Mouse (Mus musculus) forebrain, embryonic 12.5 days (tissue): ENCODE results near the gene Rnls. TPM values are rescaled to one million over a fixed set of nuclear protein-coding genes. Genes with fewer than 3 reads are reported as not detected.
"Not testable (repeated sequence)": the region's sequence is repeated elsewhere in the genome, so short reads cannot be mapped to it uniquely, and the experiment has no call there.

Experiments
- ATAC-seq: fragments of 200-750 bp; cut with Nextera tagmentation; 2 replicates; pipeline ENCODE4 v1.8.0; 2017; ENCODE audit warnings: moderate TSS enrichment; ENCODE audit not compliant: low FRiP score
- H3K27ac ChIP-seq: fragments of 300-500 bp; sonication (generic); 2 replicates; pipeline ENCODE4 v1.5.1; 2016; ENCODE audit warnings: mild to moderate bottlenecking
- H3K27me3 ChIP-seq: fragments of 300-500 bp; sonication (generic); 2 replicates; pipeline ENCODE4 v1.6.1; 2016; ENCODE audit warnings: mild to moderate bottlenecking
- H3K36me3 ChIP-seq: fragments of 300-500 bp; sonication (generic); replicated peaks from 2 replicates; pipeline ENCODE4 v1.6.1; 2016; ENCODE audit warnings: mild to moderate bottlenecking
- H3K4me1 ChIP-seq: fragments of 300-500 bp; sonication (generic); 2 replicates; pipeline ENCODE4 v1.6.1; 2016
- H3K4me2 ChIP-seq: fragments of 300-500 bp; sonication (generic); 2 replicates; pipeline ENCODE4 v1.6.1; 2016; ENCODE audit warnings: mild to moderate bottlenecking, moderate library complexity
- H3K4me3 ChIP-seq: fragments of 300-500 bp; sonication (generic); replicated peaks from 2 replicates; pipeline ENCODE4 v1.5.1; 2016; ENCODE audit warnings: mild to moderate bottlenecking
- H3K9ac ChIP-seq: fragments of 300-500 bp; sonication (generic); 2 replicates; pipeline ENCODE4 v1.6.1; 2016; ENCODE audit warnings: mild to moderate bottlenecking
- H3K9me3 ChIP-seq: fragments of 300-500 bp; sonication (generic); 2 replicates; pipeline ENCODE4 v1.6.1; 2016
- WGBS: fragments of 180-500 bp; shearing (Covaris S2); methylation state at CpG from one replicate; pipeline ENCODE4 v1.1.7; 2016; 5-methylcytosine and 5-hydroxymethylcytosine counted together
- polyA plus RNA-seq: library from polyadenylated mRNA; unstranded; fragments of >200 nt; fragmentation: Nextera tagmentation; extraction: Ambion mirVana; gene quantifications from 2 replicates; pipeline ENCODE4 v1.2.1, GENCODE M21; 2016

Rnls gene
- 6.2 and 7.5 TPM in 2 replicates for polyA plus RNA-seq

- WGBS: 1% methylated on average over 48 of the region's 48 CpGs
- peak within 1 kb of the TSS; percentile 89 for H3K27ac ChIP-seq
Measured at GRCm38 (mm10) chr19:33391651-33392382, at the start of gene Rnls. Rnls (minus strand) TSS chr19:33392295.

DNA sequence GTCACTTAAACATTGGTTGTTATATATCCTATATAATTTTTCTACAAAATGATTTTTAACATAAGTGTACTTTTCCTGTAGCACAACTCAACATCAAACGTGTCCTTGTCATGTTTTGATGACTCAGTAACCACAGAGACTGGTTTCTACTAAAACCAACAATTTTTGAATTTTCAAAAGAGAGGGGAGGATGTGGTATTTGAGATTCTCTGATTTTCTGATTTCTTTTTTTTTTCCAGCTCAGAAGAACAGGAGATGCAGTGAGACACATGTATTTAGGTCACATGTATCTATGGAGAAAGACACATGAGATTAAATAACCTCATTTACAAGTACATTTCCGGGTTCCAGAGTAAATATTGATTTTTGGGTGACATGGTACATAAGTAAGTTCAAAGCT is 37.4 kb upstream of the Rnls start:
- ATAC-seq: no peak
- H3K9me3 ChIP-seq: no peaks in the 10 kb centered on the region
- 64% methylated on average over 2 of the region's 2 CpGs for WGBS
- no peaks in the 10 kb centered on the region for H3K36me3 ChIP-seq
- no peak overlapping the region for H3K27ac ChIP-seq
- H3K4me3 ChIP-seq: no peak overlapping the region
- H3K4me2 ChIP-seq: no peak overlapping the region
- H3K27me3 ChIP-seq: no peaks in the 10 kb centered on the region
- no peaks in the 10 kb centered on the region for H3K4me1 ChIP-seq
- no peak overlapping the region for H3K9ac ChIP-seq

More at GRCm38 (mm10) chr19:33391651-33392382, at the start of gene Rnls:
- peak within 1 kb of the TSS; percentile 63 for H3K4me2 ChIP-seq
- no peaks in the 10 kb centered on the region for H3K27me3 ChIP-seq
- H3K9ac ChIP-seq: peak within 1 kb of the TSS; percentile 73
- H3K4me1 ChIP-seq: no peaks in the 10 kb centered on the region
- peak within 1 kb of the TSS; percentile 57 for H3K4me3 ChIP-seq
- no peaks in the 10 kb centered on the region; the same call in 1 of the 2 replicates for H3K36me3 ChIP-seq
- peak; percentile 99 for ATAC-seq
- H3K9me3 ChIP-seq: no peaks in the 10 kb centered on the region

DNA sequence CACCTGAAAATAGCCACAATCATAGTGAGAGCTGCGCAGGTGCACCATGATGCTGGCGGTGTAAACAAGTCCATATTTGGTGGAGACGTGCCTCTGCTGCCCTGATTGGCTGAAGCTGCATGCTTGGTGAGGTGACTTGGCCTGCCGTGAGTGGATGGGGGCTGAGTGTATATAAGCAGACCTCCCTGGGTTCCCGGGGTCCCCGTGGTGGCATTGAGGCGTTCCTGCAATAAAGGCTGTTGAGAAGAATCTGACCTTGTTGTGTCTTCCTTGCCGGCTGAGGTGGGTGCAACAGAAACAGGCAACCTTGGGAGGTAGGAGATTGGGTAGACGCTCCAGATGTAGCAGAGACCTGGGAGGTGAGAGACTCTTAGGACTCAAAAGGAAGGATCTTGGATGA is 27.3 kb upstream of the Rnls start:
- not testable (repeated sequence) for H3K4me1 ChIP-seq, H3K4me3 ChIP-seq, H3K9me3 ChIP-seq, H3K36me3 ChIP-seq, H3K27me3 ChIP-seq, H3K27ac ChIP-seq, H3K9ac ChIP-seq, ATAC-seq, H3K4me2 ChIP-seq
- 88% methylated on average over 9 of the region's 9 CpGs for WGBS

DNA sequence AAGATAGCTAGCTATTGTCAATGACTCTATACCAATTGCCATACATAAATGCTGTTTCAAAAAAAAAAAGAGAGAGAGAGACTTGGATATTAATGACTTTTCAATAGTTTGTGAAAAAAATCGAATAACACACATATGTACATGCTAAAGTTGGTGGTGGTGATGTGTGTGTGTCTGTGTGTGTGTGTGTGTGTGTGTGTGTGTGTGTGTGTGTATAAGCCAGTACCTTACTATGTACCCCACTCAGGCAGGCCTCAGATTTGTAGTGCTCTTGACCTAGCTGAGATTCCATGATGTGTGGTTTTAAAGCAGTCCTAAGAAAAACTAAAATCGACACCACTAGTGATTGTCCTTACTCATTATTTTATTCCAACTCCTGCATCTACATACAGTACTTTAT is 11.3 kb downstream of the Rnls start:
- no peaks in the 10 kb centered on the region for H3K9me3 ChIP-seq
- H3K27ac ChIP-seq: no peak overlapping the region
- H3K4me1 ChIP-seq: no peaks in the 10 kb centered on the region
- no peak overlapping the region for H3K9ac ChIP-seq
- no peak overlapping the region for H3K4me3 ChIP-seq
- no peak overlapping the region for H3K4me2 ChIP-seq
- H3K36me3 ChIP-seq: no peaks in the 10 kb centered on the region
- 71% methylated on average over 2 of the region's 2 CpGs for WGBS
- no peak for ATAC-seq
- H3K27me3 ChIP-seq: no peaks in the 10 kb centered on the region

DNA sequence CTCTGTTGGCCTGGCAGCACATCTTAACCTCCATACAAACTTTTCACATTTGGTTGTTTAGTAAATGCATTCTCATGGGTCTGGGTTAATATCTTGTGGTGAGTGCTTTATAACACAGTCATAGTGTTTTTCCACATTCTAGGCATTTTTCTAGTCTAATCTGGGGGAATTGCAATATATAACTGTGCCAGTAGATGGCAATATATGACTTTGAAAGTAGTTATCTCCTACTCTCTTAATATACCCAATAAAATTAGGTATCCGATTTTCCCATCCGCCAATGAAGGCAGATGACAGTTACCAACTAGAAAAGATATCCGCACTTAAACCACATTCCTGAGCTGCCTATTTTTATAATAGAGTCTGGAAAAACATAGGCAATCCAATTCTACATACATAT is 11.7 kb downstream of the Rnls start:
- H3K27ac ChIP-seq: no peak overlapping the region
- H3K4me2 ChIP-seq: no peak overlapping the region
- H3K9me3 ChIP-seq: no peaks in the 10 kb centered on the region
- H3K9ac ChIP-seq: no peak overlapping the region
- ATAC-seq: 0 out of 2 replicates have a peak, but pooled peaks have one; percentile 46
- WGBS: 18% methylated on average over 3 of the region's 3 CpGs
- H3K4me3 ChIP-seq: no peak overlapping the region
- H3K36me3 ChIP-seq: no peaks in the 10 kb centered on the region
- H3K4me1 ChIP-seq: no peaks in the 10 kb centered on the region
- no peaks in the 10 kb centered on the region for H3K27me3 ChIP-seq

- Histone ChIP-seq H3K9ac (no peak overlapping the region), H3K27me3 (no peaks in the 10 kb centered on the region), H3K4me3 (no peak overlapping the region), H3K4me2 (no peak overlapping the region), H3K36me3 (no peaks in the 10 kb centered on the region), H3K4me1 (no peaks in the 10 kb centered on the region), H3K27ac (no peak overlapping the region), H3K9me3 (no peaks in the 10 kb centered on the region)
- WGBS: 73% methylated on average over 2 of the region's 2 CpGs
- ATAC-seq: no peak
Measured at GRCm38 (mm10) chr19:33368808-33369207, 23.3 kb downstream of the Rnls start.

GRCm38 (mm10) chr19:33366661-33367060 is 25.4 kb downstream of the Rnls start:
- no peaks in the 10 kb centered on the region for H3K36me3 ChIP-seq
- H3K4me3 ChIP-seq: no peak overlapping the region
- H3K4me1 ChIP-seq: no peaks in the 10 kb centered on the region
- no peak overlapping the region for H3K27ac ChIP-seq
- H3K9ac ChIP-seq: no peak overlapping the region
- 13% methylated on average over 3 of the region's 3 CpGs for WGBS
- no peaks in the 10 kb centered on the region for H3K9me3 ChIP-seq
- no peak overlapping the region for H3K4me2 ChIP-seq
- H3K27me3 ChIP-seq: no peaks in the 10 kb centered on the region
- peak; percentile 90 for ATAC-seq

DNA sequence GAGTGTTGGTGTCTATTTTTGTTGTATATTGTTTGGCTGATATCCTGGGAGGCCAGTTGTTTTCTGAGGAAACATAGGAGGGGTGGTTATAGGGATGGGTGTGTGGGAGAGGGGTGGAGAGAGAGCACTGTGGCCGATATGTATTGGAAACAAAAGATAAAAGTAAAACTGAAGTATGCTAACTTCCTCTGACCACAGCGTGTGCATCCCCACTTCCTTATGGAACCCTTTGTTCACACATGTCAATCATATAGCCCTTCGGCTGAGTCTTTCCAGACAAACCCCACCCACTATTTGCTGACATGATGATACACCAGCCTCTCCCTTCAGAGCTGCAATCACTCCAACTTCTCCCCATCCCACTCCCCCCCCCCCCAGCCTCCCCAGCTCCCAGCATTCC is 35.1 kb downstream of the Rnls start:
- Histone ChIP-seq H3K36me3 (no peaks in the 10 kb centered on the region), H3K9me3 (no peaks in the 10 kb centered on the region), H3K4me2 (no peak overlapping the region), H3K27ac (no peak overlapping the region), H3K9ac (no peak overlapping the region), H3K4me3 (no peak overlapping the region), H3K4me1 (no peaks in the 10 kb centered on the region; the same call in 1 of the 2 replicates), H3K27me3 (no peaks in the 10 kb centered on the region)
- WGBS: 53% methylated on average over 3 of the region's 3 CpGs
- no peak for ATAC-seq

DNA sequence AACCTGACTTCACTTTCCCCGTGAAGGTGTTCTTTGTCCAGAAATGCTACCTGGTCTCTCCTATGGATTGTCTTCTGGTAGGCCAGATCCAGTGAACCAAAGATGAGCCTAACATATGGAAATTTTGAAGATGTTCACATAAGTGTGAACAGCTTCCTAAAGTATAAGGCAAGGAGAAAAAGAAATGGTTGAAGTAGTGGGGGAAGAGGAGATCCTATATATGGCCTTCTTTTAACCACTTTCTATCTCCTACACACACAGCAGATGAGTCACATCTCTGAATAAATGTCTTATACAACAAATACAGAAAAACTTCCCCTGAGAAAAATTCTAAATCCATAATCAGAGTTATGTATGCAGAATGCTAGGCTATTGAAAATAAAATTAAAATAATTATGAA is 52.0 kb downstream of the Rnls start:
- H3K9me3 ChIP-seq: no peaks in the 10 kb centered on the region
- no peak overlapping the region for H3K4me2 ChIP-seq
- WGBS: 88% methylated on average over 1 of the region's 1 CpGs
- no peak overlapping the region for H3K9ac ChIP-seq
- ATAC-seq: no peak
- H3K36me3 ChIP-seq: no peaks in the 10 kb centered on the region
- no peaks in the 10 kb centered on the region for H3K4me1 ChIP-seq
- no peak overlapping the region for H3K27ac ChIP-seq
- H3K4me3 ChIP-seq: no peak overlapping the region
- H3K27me3 ChIP-seq: no peaks in the 10 kb centered on the region

DNA sequence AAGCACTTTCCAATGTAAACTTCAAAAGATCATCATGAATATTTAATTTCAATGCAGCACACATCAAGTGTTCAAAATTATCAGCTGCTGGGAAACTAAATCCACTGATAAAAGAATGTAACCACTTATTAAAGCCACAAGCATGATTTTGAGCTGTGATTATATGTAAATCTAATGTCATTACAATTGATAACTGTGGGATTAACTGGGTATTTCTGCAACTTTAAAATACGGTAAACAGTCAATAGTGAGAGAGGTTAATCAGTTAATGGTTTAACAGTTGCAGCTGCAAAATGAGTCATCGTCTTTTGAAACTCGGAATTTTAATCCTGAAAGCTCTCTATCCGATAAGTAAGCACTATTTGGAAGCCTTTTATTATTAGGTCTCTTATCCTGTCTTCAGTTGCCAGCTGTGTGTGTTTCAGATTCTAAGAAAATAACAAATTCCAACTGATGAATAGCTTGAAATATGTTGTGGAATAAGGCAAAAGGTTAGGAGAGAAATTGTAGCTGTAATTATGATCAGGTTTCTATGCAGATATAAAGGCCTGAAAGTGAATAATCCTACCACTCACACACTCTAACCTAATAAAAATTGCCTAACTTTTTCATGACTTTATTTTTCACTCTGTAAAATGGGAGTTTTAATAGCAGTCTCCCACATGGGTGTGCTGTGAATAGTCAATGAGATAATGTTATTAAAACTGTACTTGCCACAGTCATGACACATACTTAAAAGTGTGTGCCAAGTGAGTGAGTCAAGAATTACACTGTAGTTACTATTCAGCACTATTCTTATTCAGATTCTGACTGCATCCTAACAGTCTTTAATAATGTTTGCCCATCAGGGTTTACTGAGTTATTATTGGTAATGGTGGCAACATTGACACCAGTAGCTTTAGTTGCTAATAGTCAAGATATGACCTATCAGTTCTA is 65.1 kb downstream of the Rnls start:
- Histone ChIP-seq H3K9me3 (no peaks in the 10 kb centered on the region), H3K27me3 (no peaks in the 10 kb centered on the region), H3K27ac (no peak overlapping the region), H3K36me3 (no peaks in the 10 kb centered on the region), H3K4me2 (no peak overlapping the region), H3K4me1 (no peaks in the 10 kb centered on the region), H3K4me3 (no peak overlapping the region), H3K9ac (no peak overlapping the region)
- no peak for ATAC-seq
- WGBS: 35% methylated on average over 4 of the region's 4 CpGs

DNA sequence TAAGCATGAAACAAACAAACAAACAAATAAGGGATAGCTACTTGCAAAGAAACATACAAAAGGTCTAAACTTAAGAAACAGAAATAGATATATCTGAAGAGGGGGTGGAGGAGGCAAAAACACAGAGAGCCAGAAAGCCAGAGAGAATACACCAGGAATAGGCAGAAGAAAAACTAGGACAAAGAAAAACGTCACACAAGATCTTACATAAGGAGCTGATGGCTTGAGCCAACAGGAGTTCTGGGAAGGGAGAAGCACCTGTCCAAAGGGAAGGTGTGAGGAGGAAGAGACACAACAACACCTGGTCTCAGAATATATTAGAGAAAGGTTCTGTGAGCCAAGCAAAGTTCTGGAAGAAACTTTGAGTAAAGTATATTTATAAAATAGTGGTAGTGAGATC is 73.3 kb downstream of the Rnls start:
- Histone ChIP-seq H3K36me3 (no peaks in the 10 kb centered on the region), H3K27me3 (no peaks in the 10 kb centered on the region), H3K4me1 (no peaks in the 10 kb centered on the region), H3K9ac (no peak overlapping the region), H3K4me3 (no peak overlapping the region), H3K4me2 (no peak overlapping the region), H3K9me3 (no peaks in the 10 kb centered on the region), H3K27ac (no peak overlapping the region)
- ATAC-seq: no peak
- WGBS: 62% methylated on average over 1 of the region's 1 CpGs

DNA sequence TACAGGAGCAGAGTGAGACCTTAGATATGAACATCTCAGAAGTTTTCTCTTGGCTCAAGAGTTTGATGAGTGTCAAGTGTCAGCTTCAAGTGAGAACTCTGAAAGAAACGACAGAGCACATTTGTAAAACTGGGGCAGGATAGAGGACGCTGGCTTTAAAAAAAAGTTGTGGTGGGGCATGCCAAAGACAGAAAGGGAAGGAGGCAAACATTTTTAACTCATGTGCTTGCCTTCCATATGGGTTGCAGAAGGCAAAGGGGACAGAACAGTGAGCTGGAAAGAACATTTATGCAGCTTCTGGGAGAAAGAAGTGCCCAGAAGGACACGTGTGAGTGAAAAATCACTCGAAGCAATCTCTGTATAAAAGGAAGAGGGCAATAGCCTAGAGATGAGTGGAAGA is 75.0 kb downstream of the Rnls start:
- Histone ChIP-seq H3K27ac (no peak overlapping the region), H3K4me1 (no peaks in the 10 kb centered on the region), H3K9me3 (no peaks in the 10 kb centered on the region), H3K9ac (no peak overlapping the region), H3K27me3 (no peaks in the 10 kb centered on the region), H3K4me3 (no peak overlapping the region), H3K36me3 (no peaks in the 10 kb centered on the region), H3K4me2 (no peak overlapping the region)
- no peak for ATAC-seq
- WGBS: 79% methylated on average over 4 of the region's 4 CpGs
